Mouse (Mus musculus) CH12.LX (cell line): ENCODE results near the gene Strn.

ENCODE experiments used
- CTCF ChIP-seq, 2 experiments: IDR thresholded peaks in 1 of 2; conservative IDR thresholded peaks in 1 of 2; 2 replicates each; pipeline ENCODE4 v1.5.1; 2011 to 2012; ENCODE audit warnings: low read depth in 2 of 2, low read length in 2 of 2, improper control_type of control experiment in 1 of 2, inconsistent platforms in 1 of 2, mild to moderate bottlenecking in 1 of 2, moderate library complexity in 1 of 2
- MYC ChIP-seq: IDR thresholded peaks from 2 replicates; pipeline ENCODE4 v1.6.1; 2011; ENCODE audit warnings: low read depth, mild to moderate bottlenecking, improper control_type of control experiment, low read length
- ZNF384 ChIP-seq: IDR thresholded peaks from 2 replicates; pipeline ENCODE4 v1.6.1; 2012; ENCODE audit warnings: low read depth, low read length, improper control_type of control experiment, inconsistent platforms

GRCm38 (mm10) chr17:78737096-78737495 is at the start of gene Strn:
- TF ChIP-seq ZNF384 = no peak
- TF ChIP-seq CTCF (conservative IDR thresholded peaks at IDR 0.05 in 1 of 2, IDR thresholded peaks at IDR 0.05 in 1 of 2; ENCODE audit: low read depth in 2 of 2, low read length in 2 of 2) = no peak
- no peak; the same call in 1 of the 2 replicates for TF ChIP-seq MYC
